Mouse (Mus musculus) embryonic fibroblast, embryonic 13.5 days (primary cell): ENCODE data around the gene Tbc1d23.

Source experiments
- CTCF ChIP-seq: IDR thresholded peaks from 2 replicates; pipeline ENCODE4 v1.5.1; 2011; ENCODE audit warnings: mild to moderate bottlenecking, control low read depth, low read length, moderate library complexity, borderline replicate concordance; ENCODE audit not compliant: insufficient read depth
- POLR2A ChIP-seq: IDR thresholded peaks from 2 replicates; pipeline ENCODE4 v1.6.1; 2011; ENCODE audit warnings: low read depth, mild to moderate bottlenecking, control low read depth, low read length, moderate library complexity

DNA sequence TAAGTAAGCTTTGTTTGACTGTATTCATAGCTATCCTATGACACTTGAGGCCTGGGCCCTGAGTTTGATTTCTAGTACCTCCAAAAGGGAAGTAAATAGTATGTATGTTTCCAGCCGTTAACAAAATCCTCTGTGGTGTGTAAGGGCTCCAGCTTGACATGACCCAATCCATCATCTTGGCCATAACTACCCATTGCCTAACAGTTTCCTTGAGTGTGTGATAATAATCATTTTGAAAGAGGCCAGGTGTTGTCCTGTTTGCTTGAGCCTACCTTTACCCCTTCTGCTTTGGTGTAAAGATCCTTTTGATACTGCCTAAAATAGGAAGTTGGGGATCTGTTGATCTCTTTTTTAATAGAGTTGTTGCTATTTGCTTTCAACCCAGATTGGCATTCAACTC is 99.0 kb downstream of the Tbc1d23 start:
- no peak for TF ChIP-seq CTCF
- no peak for TF ChIP-seq POLR2A
